Mouse (Mus musculus): ENCODE data around the gene Stac2.

The Stac2 gene

DNA sequence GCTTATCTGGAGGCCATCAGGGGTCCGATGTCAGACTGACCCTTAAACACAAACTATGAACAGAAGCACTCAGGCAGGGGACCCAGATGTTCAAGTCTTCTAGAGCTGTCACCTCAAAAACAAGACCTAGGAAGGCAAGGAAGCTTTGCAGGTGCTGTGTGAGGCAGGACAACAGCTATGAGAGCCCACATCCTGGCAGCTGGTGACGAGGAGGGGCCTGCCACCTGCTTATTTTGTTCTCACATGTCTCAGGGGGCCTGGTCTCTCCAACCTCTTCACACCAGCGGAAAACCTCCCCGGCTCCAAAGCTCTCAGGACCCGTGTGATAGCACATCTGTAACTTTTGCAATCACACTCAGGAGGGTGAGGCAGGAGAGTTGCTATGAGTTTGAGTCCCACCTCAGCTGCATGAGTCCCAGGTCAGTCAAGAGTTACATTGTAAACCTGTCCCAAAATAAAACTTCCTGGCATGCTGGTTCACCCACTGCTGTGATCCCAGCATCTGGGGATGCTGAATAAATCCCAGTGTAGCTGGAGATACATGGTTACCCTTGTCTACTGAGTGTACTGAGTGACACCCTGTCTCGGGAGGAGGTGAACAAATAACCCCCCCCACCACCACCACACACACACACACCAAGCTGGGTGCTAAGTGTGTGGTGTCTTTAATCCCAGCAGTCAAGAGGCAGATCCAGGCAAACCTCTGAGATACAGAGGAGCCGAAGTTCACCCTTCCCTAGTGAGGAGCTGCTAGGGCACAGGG is 52.7 kb downstream of the Stac2 start:
- in situ Hi-C loops (cut with MboI; ENCODE audit: unreplicated experiment in 2 of 2), result no loop called here

DNA sequence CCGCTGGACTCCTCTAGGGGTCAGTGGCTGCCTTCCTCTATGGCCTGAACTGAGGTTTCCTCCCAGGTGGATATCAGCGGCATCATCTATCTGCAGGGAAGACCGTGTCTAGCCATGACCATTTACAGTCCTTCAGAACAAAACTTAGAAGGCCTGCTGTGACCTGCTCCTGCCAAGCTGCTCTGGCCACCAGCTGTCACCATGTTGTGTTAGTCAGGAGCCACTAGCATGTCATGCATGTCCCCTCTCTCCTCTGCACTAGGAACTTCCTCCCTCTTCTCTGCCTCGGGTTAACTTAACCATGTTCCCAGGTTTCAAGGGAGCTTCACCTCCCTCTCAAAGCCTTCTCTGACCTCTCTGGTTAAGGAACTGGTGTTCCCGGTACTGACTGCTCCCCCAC is 53.5 kb downstream of the Stac2 start:
- in situ Hi-C loops (cut with MboI; ENCODE audit: unreplicated experiment in 2 of 2), result loop anchor here in 1 of 2 experiments (10.0 kb wide), 1 partner anchor 745 kb away; the partner anchor contains the start of gene Thra

DNA sequence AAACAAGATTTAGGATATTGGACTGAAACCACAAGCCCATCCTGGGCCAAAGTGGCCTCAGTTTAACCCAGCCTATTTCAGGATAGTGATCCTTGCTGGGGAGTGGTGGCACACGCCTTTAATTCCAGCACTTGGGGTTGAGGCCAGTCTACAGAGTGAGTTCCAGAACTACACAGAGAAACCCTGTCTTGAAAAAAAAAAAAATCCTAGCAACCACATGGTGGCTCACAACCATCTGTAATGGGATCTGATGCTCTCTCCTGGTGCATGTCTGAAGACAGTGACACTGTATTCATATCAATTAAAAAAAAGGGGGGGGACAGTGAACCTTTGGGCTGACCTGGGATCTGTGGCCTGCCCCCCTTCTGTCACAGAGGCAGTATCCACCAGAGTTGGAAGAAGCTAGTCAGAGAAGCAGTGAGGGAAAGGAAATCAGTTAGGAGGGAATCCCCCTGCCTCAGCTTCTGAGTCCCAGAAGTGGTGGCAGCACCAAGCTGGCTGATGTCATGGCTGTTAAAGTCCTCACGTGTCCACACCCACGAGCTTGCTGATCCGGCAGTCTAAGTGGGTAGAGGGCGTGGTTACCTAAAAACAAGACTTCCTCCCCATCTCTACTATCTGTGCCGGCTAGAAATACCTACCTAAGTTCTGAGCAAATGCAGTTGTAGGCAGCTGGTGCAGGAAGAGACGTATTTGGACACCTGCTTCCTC is 54.2 kb downstream of the Stac2 start:
- in situ Hi-C loops (cut with MboI; ENCODE audit: unreplicated experiment in 2 of 2), result loop anchor here in 1 of 2 experiments (10.0 kb wide), 1 partner anchor 746 kb away; the partner anchor contains the start of gene Thra

DNA sequence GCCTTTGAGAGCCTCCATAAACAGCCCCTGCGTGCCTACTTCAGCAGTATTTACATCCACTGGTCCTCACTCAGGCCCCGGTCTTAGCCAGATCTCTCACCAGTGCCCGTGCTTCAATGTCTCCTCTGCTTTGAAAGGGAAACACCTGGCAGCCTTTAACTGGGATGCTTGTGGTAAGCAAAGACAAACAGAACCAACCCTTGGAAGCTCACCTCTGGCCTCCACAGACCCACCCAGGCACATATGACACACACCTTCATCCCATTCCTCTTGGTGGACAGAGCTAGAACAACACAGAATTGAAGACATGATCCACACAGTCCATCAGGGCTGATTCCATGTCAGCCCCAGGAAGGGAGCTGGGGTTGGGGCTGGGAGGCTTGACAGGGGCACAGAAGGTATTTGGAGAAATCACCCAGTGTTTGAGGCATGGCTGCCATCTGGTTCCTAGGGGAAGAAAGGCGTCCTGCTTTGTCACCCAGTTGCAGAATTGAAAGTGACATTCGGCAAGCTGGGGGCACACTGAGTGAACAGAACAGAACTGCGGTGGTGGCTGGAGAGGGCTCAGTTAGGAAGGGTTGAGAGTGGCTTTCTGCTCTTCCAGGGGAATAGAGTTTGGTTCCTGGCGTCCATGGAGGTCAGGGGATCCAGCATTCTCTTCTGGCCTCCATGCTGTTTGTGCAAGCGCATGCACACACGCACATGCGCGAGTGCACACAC is 55.0 kb downstream of the Stac2 start:
- in situ Hi-C loops (cut with MboI; ENCODE audit: unreplicated experiment in 2 of 2), result loop anchor here in 1 of 2 experiments (10.0 kb wide), 1 partner anchor 747 kb away; the partner anchor contains the start of gene Thra

DNA sequence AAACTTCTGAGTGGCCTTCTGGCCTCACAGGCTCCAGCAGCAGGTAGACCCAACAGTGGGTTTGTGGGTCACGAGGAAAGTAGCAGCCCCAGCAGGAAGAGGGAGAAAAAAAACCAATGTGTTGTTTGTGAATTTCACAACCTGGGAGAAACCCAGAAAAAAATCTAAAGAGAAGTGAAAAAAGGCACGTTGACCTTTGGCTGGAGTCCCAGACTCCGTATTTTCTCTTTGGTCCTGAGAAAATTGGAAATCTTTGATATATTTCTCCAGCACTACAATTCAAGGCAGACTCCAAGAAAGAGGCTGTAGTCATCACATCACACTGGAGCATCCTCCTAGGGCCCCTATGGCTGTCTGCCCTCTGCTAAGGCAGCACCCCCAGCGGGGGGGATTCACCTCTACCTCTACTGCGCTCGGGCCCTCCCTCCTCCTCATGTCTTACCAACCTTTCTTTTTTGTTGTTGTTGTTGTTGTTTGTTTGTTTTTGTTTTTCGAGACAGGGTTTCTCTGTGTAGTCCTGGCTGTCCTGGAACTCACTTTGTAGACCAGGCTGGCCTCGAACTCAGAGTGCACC is 55.8 kb downstream of the Stac2 start:
- in situ Hi-C loops (cut with MboI; ENCODE audit: unreplicated experiment in 2 of 2), result loop anchor here in 1 of 2 experiments (10.0 kb wide), 1 partner anchor 747 kb away; the partner anchor contains the start of gene Thra

DNA sequence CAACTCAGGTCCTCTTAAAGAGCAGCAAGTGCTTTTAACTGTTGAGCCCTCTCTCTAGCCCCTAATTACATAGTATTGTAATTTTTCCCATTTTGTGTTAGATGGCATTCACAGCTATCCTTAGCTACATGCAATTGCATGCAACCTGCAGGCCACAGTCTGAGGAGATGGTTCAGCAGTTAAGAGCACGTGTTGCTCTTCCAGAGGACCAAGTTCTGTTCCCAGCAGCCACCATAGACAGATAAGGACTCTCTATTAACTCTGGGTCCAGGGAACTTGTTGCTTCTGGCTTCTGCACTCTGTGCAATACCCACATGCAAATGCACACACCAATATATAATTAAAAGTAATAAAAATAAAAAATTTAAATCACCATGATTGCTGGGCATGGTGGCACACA is 56.6 kb downstream of the Stac2 start:
- in situ Hi-C loops (cut with MboI; ENCODE audit: unreplicated experiment in 2 of 2), result loop anchor here in 1 of 2 experiments (10.0 kb wide), 1 partner anchor 748 kb away; the partner anchor contains the start of gene Thra

DNA sequence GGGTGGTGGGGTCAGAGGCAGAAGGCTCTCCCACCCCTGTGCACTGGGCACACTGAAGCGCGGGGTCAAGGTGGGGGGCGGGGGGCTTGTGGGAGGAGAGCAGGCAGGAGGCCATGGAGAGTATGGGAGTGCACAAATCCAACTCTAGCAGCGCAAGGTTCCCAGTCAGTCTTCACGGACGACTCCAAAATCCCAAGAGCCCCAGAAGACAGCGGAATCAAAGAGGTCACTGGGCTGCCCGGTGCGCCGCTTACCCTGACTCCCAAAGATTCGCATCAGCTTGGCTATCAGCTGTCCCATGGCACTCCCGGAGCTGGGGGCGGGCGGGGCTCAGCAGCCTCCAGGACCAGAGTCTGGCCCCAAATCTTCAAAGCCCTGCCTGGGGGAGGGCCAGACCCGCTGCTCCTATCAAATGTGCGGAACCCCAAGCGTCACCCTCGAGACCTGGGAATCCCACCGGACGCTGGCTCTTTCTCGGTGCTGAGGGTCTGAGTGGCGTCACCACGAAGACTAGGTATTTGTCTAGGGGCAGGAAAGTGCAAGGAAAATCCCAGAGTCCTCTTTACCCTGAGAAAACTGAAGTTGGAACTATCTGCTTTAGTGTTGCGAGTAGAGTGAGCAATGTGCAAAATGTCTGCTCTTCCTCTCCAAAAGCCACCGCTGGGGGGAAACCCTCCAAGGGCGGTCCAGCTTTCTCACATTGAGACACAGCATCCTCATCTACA is 57.5 kb downstream of the Stac2 start, which contains the start of gene Arl5c:
Gene Arl5c (minus strand): TSS at position 618 of the 725 bp plus-strand sequence.
- in situ Hi-C loops (cut with MboI; ENCODE audit: unreplicated experiment in 2 of 2), result loop anchor here in 1 of 2 experiments (10.0 kb wide), 1 partner anchor 749 kb away; the partner anchor contains the start of gene Thra

DNA sequence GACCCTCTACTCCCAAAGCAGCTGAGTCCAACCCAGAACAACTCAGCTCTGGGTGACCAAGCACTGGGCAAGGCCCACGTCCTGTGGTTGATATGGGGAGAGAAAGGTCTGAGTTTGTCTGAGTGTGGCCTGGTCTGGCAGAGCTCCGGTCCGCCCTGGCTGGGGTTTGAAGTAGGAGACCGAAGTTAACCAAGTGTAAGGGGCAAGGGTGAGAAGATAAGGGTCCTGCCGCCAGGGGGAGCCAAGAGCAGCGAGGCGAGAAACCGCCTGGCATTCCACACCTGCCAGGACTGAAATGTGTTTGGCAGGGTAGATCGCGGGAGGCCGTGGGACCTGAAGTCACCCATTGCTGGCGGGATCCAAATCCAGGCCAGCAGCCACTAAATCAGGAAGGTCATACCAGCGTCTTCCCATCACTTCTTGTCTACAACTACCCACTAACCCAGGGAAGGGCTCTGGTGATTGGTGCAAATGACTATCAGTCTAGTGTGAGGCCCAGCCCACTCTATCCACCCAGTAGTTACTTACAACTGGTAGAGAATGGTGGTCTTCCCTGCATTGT is 58.6 kb downstream of the Stac2 start:
- in situ Hi-C loops (cut with MboI; ENCODE audit: unreplicated experiment in 2 of 2), result loop anchor here in 1 of 2 experiments (10.0 kb wide), 1 partner anchor 750 kb away; the partner anchor contains the start of gene Thra

- in situ Hi-C loops (cut with MboI; ENCODE audit: unreplicated experiment in 2 of 2), result loop anchor here (5.0 kb wide), 5 partner anchors 34 to 191 kb away; partner anchors contain the start of genes Cacnb1 (in 1 of the 2) and Lasp1 (in 1 of the 2)
These were observed 64.6 kb downstream of the Stac2 start for GRCm38 (mm10) chr11:97988530-97989096.

GRCm38 (mm10) chr11:97987551-97988526 is 65.4 kb downstream of the Stac2 start:
- in situ Hi-C loops (cut with MboI; ENCODE audit: unreplicated experiment in 2 of 2), result loop anchor here (5.0 kb wide), 5 partner anchors 34 to 191 kb away; partner anchors contain the start of genes Cacnb1 (in 1 of the 2) and Lasp1 (in 1 of the 2)

DNA sequence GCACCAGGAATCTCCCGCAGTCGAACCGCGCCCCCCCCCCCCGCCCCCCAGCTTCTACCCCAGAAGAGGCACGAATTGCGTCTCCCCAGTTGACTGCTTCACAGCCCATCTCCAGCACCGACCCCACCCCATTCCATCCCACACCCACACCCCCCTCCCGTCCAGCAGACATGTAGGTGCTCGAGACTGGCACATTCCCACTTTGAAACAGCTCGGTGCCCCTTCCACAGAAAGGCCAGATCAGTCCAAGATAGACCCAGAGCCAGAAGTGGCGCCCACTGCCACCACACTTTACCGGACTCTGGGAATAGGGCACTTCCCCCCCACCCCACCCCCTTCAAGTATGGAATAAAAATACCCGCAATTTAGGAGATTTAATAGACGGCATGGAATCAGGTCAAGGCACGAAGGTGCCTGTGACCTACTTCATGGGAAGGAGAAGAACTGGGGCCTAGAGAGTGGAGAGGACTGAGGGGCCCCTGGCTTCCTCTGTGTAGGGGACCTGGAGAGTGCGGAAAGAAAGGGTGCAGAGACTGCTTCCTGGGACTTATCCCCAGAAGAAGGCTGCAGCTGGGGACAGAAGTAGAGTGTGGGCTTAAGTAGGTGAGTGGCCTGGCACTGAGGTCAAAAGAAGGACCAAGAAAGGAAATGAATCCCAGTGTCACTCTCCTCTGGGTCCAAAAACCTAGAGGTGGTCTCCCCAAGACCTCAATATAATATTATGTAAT is 66.4 kb downstream of the Stac2 start:
- in situ Hi-C loops (cut with MboI; ENCODE audit: unreplicated experiment in 2 of 2), result loop anchor here (5.0 kb wide), 5 partner anchors 35 to 190 kb away; partner anchors contain the start of genes Cacnb1 (in 1 of the 2) and Lasp1 (in 1 of the 2)
